Mouse (Mus musculus): ENCODE data around the gene Mta1.

DNA sequence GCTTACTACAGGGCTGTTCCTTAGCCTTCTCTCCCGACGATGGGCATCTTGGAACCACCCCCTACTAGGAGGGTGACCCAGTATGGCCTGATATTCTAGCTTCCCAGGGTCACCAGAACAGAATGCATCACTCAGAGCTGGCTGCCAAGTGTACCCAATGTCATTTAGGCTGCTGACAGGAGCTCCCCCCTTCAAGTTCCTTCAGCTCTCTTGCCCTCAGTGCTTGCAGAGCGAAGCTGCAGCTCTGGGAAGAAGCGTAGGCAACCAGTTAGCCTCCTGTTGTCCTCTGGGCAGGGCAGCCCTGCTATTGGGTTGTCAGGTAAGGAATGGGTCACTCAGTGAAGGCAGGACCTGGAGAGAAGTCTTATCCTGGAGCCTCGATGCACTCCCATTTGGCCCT, 86.9 kb downstream of the Mta1 start:
- TF ChIP-seq CTCF (IDR thresholded peaks at IDR 0.05; ENCODE audit: extremely low read depth, insufficient read length, insufficient replicate concordance, low read depth, low read length) (no peak), POLR2A (IDR thresholded peaks at IDR 0.05; ENCODE audit: low read depth, low read length) (no peak)

Data from small intestine, adult 2 months (tissue).